Mouse (Mus musculus) left cerebral cortex, postnatal 14 days (tissue): ENCODE measurements at regions not wholly inside any gene's neighbourhood (a gene's known extent, or its start where the extent isn't known, plus 50 kb on each side); places are given as distances from the start of the nearest gene placed in this dataset.

ENCODE experiments used
- DNase-seq, 2 experiments: peaks; one replicate each; pipeline ENCODE4 v3.0.0; 2021 to 2022; ENCODE audit warnings: low spot score in 2 of 2, mixed read lengths in 1 of 2
- intact Hi-C: fragments of 180-260 bp; cut with DNase I; formaldehyde crosslinking; loops from one replicate; pipeline ENCODE4 v1.15.1; 2025

DNA sequence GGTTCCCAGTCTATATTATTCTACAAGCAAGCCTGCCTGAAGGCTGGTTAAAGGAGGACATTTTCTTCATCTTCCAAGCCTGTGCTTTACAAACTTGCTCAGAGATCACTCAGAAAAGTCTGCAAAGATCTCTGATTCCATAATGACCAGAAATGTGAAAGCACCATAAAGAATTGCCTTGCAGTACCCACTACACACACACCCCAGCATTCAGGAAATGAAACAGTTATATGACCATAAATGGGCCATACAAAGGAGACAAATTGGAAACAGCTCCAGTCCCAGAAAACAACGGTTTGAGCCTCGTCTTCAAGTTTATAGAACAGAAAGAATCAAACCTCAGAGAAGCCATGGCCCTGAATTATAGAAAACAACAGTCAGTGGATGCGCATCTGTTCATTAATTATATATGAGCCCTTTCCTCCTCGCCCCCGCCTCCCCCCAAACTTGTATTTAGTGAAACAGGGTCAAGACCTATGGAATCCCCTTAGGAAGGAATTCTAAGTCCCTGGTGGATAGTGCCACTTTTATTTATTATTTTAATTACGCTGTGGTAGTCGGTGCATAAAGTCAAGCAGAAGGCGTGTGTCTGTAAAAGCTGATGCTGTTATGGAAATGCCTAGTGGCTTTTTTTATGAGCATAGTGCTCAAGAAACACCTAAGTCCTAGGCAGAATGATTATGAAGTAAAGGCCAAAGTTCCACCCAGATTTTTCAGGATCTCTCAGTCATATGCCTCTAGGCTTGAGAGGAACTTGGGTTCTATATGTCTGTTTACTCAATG lies 266.6 kb upstream of the Ldb2 start:
- no peak for DNase-seq
- intact Hi-C loops = no loop called here

DNA sequence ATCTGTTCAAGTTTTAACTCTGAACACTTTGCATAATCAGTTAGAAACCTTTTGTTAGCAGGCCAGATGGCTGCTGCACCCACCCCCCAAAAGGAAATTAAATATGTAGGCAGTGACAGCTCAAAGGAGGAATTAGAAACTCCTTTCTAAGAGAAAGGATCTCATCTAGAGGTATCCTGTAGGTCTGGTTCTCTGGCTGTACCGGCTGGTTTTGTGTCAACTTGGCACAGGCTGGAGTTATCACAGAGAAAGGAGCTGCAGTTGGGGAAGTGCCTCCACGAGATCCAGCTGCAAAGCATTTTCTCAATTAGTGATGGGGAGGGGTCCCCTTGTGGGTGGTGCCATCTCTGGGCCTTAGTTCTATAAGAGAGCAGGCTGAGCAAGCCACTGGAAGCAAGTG lies 263.1 kb upstream of the Ldb2 start:
- peak in 1 of 2 experiments; percentile 32 for DNase-seq
- intact Hi-C loops = no loop called here

DNA sequence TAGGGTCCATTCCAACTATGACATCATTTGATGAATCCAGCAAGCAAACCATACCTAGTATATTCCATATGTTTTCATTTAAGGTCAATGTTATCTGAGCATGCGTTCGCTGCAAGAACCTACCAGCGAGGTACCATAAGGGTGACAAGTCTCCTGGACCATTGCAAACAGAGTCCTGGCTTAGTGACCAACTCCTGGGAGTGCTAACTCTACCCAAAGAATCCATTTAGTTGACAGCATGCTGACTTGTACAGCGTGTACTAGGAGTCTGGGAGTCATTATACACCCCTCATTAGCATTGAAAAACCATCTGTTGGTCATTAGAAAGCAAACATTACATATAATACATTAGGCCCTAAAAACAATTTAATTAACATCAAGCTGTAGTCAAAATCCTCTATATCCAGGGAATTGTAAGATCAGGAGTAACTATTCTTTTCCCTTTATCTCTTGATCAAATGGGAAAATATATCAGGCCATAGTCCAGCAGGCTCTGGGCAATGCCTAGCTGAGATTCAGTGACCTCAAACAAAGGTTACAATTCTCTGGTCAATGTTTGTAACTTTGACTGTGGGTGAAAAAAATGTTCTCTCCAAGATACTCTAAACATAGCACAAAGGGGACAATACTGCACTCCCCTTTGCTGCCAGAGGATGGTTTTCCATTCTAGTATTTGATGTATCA lies 255.9 kb upstream of the Ldb2 start:
- DNase-seq = no peak
- intact Hi-C loops = no loop called here

DNA sequence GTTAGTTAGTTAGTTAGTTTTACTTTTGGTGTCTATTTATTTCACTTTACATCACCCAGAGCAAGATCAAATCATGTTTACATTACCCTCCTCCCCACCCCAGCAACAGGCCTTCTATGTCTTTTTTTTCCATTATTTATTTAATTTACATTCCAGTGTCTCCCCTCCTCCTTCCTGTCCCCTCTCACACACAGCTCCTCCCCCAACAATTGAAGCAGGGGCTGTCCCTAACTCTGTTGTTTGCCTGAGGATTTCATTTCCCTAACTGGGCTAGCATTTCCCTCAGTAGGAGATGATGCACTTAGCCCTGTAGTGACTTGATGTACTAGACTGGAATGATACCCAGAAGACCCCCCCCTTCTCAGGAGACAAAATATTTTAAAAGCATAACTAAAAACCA lies 249.9 kb upstream of the Ldb2 start:
- no peak for DNase-seq

DNA sequence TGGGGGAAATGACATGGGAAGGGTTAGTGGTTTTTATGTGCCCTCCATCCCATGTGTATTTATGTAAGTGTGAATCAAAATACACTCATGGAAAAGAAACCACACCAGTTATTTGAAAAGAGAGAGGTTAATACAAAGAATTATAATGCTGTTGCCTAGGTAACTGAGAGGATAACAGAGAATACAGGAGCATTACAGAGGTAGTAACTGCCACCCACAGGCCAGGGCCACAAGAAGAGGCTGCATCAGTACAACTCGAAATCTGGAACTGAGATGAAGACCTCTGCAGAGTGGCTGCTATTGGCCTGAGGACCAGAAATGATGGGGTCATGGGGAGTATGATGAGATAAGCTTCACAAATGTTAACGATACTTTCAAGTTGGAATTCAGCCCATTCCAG lies 243.4 kb upstream of the Ldb2 start:
- DNase-seq = no peak
- intact Hi-C loops = no loop called here

More for the DNA sequence above, 249.9 kb upstream of the Ldb2 start:
- intact Hi-C loops = no loop called here

DNA sequence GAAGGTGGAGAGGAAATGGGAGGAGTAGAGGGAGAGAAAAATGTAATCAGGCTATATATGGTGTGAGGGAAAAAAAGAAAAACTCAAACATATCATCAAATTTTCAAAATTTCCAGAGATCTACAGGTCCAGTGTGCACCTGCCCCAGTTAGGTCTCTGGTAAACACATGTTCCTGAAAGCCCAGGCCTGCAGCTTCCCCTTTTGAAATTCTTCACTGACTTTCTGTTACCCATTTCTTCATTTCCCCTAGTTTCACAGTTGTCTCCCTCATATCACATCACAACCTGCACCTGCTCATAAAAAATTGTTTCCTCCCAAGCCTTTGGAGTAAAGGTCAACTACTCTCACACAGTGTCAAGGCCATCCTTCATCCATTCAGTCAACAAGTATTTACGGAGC lies 236.9 kb upstream of the Ldb2 start:
- intact Hi-C loops = no loop called here
- no peak for DNase-seq

DNA sequence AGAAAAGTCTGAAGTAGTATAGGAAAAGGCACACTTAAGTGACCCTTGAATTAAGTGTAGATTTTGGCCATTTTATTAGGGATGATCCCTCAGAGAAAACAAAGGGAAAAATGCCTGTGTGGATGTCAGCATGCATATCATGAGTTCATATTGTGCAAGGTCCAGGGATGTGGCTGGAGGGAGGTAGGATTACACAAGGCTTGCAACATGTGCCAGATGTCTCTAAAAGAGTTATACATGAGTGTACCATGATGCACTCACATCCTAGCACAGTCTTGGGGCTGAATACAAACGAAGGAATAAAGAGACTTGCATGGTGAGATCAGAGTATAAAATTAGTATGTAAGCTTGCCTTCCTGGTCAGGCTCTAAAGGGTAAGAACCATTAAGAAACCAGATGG lies 233.7 kb upstream of the Ldb2 start:
- intact Hi-C loops = no loop called here
- DNase-seq = no peak

DNA sequence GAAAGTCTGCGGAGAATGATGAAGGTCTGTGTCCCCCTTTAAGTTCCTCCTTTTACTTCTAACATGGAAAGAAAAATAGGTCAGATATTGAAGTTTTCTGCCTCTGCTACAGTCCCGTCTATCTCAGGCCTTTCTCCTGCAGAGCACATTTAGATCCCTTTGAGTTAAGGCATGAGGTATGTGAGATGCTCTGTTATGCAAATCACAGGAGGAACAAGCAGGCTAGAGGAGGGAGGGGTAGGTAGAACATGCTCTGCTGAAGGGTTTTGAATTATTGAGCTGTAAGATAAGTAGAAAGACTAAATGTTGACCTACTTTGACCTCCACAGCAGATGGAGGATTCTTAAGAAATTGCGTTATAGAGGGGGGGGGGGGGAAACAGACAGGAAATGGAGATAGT lies 228.4 kb upstream of the Ldb2 start:
- no peak for DNase-seq
- intact Hi-C loops = no loop called here

DNA sequence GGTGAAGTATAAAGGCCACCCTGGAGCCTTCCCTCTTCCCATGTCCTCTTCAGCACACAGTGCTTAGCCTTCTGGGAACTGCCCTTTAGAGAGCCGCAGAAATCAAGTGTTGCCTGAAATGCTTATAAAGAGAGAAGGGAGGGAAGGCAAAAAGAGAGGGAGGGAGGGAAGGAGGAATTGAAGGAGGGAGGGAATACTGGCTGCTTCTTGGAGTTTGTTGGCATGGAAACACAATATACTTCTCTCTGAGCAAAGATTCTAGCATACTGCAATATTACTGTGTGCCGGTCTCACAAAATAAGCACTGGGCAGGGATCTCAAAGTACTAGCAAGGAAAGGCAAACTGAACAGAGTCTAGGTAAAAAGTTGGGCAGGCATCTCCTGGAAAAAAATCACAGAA lies 225.9 kb upstream of the Ldb2 start:
- peak in 1 of 2 experiments; percentile 22 for DNase-seq
- intact Hi-C loops = no loop called here

DNA sequence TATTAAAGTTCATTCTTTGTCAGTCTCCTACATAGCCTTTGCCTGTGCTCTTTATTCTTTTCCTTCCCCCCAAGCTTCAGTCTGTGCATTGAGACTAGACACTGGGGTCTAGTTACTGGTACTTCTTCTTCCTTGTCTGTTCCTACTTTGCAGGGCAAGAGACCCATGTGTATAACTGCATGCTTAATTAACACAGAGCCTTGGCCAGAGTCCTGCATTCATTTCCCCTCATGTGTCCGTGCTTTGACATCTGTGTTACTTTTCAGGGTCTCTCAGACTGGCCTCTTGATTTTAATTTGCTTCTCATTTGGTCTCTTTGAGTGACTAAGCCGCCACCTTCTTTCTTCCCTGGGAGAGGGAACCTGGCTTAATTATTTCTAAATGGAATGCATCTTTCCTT lies 208.4 kb upstream of the Ldb2 start:
- intact Hi-C loops = no loop called here
- no peak for DNase-seq

DNA sequence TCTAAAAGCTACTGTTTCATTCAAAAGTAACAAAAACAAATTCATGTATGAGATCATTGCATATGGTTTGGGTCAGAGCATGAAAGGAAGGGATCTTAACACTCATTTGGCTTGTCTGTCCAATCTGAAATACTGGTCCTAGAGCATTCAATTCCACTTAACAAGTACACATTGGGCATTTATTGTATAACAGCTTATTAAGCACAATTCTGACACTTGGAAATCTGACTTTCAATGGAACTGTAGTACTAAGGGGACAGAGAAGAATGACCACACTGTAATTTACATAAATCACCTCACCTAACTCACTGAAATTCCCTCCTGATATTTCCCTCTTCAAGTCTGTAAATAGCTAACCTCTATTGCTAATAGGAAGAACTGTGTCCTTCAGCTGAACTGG lies 201.5 kb upstream of the Ldb2 start:
- no peak for DNase-seq
- intact Hi-C loops = no loop called here

DNA sequence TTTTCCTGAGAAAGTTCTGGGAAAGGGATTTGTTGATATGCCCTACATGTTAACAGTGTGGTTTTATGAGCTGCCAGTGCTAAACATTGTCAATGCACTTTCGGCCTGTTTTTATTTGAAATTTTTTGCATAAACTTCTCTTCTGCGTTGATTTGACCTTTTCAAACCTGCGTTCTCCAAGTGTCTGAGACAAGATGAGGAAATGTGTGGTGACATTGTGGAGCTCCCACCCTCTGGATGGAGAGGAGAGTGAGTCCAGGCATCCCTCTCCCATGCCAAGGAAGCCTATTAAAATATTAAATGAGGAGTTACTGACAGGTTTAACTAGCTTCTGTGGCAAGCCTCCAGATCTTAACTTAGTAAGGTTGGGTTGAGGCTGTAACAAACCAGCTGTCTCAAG lies 199.6 kb upstream of the Ldb2 start:
- intact Hi-C loops = no loop called here
- DNase-seq = no peak

DNA sequence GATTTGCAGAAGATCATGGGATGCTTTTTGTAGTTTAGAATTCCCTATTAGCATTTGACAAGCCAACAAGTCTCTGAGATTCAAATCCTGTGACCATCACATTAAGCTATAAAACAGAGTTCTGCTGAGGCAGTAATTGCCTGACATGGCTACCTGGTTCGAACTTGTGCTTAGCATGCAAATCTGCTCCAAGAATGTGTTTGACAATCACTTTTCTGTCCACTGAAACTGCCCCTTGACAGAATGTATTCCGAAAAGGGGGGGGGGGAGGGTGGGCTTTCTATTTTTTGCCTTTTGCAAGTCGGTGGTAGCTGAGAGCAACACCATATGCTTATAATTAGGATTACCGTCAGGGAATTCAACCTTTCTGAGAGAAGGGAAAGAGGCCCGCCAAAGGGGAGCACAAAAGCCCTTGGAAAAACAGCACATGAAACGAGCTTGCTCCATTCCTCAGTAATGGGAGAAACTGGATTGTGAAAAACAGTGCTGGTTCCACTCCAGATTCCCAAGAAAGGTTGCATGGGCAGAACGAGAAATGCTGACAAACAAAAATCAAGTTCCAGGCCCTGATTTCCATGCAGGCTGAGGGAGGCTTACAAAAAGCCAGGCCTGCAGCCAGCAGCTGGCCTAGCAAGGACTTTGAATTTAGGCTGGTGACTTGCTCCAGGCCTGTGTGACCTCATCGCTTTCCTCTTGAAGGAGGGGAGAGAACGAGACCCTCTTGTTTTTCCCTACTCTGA lies 176.1 kb upstream of the Ldb2 start:
- peak; percentile 7 to 10 for DNase-seq
- intact Hi-C loops = no loop called here

DNA sequence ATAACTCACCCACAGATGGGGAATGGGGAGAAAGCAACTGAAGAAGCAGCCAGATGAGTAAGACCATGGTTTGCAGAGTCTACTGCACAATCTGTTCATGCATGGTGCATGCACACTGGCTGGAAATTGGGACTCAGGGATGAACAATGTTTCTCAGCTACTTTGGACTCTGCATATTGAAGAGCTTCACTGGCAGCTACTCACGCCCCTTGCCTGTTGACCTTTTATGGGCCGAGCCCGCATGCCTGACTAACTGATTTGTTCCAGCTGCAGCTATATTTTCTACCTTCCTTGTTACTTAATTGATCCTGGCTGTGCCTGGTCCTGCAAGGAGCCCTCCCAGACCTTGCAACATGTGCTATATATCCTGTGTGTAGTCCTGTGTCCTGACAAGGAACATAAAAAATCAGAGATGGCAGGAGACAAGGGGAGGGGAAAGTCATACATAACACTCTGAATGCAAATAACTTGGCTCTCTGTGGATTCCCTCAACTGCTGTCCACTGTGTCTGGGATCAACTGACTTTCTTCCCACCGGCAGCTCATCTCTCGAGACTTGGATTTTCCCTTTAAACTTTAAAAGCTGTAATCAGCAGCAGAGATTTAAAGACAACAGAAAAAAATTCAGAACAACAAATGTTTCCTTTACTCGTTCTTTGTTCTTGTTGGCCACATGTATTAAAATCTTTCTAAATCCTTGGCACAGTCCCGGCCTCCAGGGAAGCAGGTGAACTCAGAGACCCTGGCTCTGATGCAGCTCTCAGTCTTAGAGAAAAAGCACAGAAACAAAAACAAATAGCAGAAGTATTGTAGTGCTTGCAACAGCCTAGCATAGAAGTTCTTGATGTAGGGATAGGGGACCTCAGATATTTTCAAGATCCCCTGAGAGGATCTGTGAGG lies 143.8 kb upstream of the Ldb2 start:
- no peak for DNase-seq
- intact Hi-C loops = no loop called here

DNA sequence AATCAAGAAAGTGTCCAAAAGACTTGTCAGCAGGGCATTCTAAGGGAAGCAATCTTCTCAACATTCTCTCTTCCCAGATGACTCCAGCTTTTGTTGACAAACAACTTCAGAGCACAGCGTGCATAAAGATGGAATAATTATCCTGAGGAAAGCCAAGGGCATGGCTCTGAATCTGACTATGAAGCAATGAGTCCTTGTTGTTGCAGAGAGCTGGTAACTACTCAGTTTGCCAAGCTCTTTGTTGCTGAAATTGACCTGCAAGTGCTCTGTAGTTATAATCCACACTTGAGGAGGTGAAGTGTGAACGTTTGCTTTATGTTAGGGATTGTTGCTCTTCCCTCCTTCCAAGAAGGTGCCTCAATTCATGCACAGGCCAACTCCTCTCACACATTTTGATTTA lies 143.1 kb upstream of the Ldb2 start:
- intact Hi-C loops = no loop called here

DNA sequence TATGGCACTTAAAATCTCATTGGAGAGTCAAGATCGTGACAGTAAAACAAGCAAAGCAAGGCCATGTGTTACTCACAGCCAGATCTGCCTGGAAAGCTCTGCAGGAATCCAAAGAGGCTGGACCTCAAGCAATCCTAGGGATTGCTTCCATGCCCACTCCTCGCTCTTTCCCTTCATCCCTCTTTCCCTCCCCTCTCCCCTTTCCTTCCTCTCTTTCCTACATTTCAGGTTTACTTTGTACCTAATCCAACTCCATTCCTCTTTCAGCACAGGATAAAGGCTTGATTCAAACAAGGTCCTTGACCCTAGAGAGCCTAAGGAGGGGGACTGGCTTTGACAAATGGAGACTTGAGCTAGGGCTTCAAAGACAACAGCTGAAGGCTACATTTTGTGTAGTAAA lies 126.0 kb upstream of the Ldb2 start:
- DNase-seq = no peak
- intact Hi-C loops = no loop called here

More for the DNA sequence above, 143.1 kb upstream of the Ldb2 start:
- no peak for DNase-seq

DNA sequence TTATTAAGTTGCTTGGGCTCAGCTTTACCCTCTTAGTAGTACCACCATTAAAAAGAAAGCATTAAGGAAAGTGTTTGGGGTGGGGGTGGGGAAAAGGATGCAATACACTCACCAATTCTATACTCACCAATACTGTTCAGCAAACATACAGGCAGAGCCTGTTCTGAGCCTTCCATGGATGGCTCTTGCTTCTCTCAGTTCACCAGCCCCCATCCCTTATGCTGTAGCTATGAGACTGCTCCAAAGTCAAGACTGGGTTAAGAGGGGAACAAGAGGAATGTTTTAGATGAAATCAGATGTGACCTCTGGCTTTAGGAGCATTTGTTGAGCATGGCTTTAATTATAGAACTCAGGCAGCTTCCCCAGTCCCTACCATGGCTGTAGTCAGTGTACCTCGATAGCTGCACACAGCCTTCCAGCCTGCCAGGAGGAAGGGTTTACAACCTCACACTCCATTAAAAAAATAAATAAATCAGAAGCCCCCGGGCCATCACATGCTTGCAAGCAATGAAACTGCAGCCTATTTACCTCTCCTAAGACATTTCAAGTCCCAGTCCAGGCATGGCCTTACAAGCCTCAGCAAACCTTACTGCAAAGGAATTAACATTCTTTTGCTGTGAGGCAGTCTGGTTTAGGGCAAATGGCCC lies 122.8 kb upstream of the Ldb2 start:
- intact Hi-C loops = no loop called here
- DNase-seq = no peak

DNA sequence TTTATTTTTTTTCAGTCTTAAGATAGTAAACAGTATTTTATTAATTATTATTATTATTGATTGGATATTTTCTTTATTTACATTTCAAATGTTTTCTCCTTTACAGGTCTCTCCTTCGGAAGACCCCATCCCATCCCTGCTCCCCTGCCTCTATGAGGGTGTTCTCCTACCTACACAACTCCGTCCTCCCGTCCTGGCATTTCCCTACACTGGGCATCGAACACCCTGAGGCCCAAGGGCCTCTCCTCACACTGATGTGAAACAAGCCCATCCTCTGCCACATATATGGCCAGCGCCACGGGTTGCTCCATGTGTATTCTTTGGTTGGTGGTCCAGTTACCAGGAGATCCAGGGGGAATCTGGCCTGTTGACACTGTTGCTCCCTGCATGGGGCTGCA lies 118.3 kb upstream of the Ldb2 start:
- intact Hi-C loops = no loop called here
- no peak for DNase-seq

DNA sequence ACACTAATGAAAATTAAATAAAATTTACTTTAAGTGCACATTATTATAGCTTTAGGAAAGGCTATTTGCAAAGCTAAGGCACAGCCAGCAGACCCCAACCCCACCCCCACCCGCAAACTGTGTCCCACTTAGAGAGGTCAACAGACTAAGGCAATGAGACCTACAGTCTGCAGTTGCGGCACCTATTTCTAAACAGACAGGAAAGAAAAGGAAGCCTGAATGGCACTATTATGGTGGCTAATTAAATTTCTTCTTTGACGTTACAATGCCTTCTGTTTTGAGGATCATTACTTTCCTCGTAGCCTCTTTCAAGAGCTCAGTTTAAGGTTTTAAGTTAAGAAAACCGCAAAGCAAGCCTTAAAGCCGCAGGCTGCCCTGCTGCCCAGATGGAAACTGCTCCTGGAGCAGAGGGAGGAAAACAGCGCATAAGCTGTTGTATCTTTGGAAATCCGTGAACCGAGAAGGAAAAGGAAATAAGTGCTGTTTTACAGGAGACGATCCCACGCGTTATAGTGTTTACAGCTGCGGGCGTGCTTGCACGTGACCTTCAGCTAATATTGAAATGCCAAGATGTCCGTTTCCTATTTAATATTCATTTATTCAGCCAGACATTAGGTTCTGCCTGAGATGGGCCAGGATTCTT lies 117.8 kb upstream of the Ldb2 start:
- DNase-seq = no peak
- intact Hi-C loops = no loop called here
